Mouse (Mus musculus) embryo, embryonic 11.5 days (tissue): Measurements from ENCODE around the gene Cdk2ap1.
"Not testable (repeated sequence)": the region's sequence is repeated elsewhere in the genome, so short reads cannot be mapped to it uniquely, and the experiment has no call there.

ENCODE experiments used
- DNase-seq: peaks from one replicate; pipeline ENCODE4 v3.0.0-alpha.2; 2012; ENCODE audit warnings: low read depth, low spot score

The Cdk2ap1 gene

DNA sequence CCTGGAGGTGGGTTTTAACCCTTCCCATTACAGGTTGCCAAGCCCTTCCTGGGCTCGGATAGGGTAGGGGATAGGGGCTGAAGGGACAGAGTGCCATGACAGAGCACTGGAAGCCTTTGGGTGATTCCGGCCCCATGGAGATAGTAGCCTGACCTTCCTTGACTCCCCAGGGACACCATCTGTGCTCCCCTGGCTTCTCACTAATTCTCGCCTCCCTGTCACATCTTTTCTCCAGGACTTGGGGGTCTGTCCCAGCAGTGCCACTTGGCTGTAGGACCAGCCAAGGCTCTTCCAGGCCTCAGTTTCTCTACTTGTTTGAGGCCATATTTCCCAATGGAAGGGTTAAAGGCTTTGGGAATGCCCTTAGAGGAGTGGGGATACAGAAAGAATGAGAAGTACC is 11.3 kb downstream of the Cdk2ap1 start:
- DNase-seq: no peak

DNA sequence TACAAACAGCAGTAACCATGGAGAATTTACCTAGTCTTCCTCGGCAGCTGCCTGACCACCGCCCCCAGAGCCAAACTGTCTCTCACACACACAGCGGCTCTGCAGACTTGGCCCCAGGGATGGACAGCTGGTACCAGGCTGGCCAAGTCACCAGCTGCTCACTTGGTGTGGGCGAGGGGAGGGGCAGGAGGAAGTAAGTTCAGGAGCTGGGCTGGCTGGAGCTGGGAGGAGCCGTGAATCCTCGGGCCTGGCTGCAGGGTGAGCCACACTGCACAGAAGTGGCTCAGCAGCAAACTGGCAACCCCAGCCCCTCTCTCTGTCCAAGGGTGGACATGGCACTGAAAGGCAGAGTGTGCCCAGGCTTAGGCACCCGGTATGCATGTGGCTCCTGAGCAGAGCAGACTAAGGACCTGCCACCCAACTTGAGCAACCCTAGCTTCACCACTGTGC is 11.7 kb downstream of the Cdk2ap1 start:
- DNase-seq: no peak

DNA sequence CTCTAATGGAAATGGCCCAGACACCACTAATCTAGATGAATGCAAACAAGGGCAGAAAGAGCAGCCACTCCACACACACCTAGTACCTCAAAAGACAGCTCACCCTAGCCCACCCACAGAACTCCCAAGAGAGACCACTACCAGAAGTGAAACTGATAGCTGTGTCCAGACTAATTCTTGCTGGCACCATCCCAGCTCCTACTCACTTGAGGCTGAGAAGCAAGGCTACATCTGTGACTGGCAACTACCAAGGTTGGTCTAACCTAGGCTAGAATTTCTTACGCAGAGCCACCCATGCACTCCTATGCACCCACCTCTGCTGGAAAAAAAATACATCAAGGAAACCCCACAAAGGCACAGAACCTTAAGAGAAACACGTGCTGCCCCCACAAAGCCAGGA is 12.5 kb downstream of the Cdk2ap1 start:
- no peak for DNase-seq

DNA sequence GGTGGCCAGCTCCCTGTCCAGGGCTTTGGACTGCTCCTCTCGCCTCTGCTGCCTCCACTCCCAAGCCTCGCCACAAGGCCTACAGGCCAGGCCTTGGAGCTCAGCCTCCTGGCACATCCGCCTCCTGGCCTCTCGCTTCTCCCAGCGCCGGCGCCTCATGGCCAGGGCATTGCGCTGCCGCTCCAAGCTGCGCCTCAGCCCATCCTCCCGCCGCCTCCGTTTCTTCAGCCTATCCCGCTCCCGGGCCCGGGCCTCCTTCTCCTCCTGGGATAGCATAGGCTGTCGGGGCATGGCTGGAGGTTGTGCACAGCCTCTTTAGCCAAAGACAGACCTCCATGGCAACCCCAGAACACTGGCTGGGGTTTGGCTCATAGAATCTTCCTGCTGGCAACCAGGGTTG is 13.7 kb downstream of the Cdk2ap1 start:
- DNase-seq: no peak

DNA sequence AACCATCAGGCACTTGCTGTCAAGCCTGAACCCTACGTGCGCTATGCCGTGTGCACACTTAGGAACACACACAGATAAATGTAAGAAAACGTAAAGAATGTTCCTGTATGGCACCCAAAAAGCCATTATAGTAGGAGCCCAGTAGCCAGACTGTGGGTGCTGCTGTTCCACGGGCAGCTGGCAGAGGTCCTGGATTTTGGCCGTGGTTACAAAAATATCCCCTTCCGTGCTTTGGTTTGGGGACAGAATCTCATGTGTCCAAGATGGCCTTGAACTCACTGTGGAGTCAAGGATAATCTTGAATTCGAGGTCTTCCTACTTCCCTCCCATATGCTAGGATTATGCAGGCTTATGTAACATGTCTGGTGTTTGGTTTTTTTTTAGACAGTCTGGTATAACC is 20.0 kb downstream of the Cdk2ap1 start:
- no peak for DNase-seq

DNA sequence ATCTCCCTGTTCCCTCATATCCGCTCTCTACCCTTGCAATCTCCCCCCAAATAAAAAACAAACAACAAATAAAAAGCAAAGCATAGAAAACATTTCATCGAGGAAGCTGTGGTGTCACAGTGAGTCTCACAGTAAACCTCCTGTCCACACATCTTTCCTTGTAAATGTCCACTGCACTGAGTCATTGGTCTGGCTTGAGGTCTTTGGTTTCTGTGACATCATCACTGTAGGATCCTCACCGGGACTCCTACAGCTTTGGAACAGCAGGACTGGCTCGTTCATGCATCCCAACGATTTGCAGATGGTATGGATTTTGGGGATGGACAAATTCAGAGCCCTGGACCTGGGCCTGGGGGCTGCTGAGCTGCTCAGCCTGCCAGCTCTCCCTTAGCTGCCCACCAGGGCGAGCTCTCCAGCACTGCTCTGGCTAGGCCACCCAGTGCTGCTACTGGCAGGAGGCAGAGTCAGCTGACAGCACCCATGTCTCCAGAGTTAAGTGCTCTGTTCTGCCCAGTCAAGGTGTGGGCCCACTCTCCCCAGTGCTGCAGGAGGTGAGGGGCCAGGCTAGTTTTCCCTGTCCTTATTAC is 21.0 kb downstream of the Cdk2ap1 start:
- not testable (repeated sequence) for DNase-seq

DNA sequence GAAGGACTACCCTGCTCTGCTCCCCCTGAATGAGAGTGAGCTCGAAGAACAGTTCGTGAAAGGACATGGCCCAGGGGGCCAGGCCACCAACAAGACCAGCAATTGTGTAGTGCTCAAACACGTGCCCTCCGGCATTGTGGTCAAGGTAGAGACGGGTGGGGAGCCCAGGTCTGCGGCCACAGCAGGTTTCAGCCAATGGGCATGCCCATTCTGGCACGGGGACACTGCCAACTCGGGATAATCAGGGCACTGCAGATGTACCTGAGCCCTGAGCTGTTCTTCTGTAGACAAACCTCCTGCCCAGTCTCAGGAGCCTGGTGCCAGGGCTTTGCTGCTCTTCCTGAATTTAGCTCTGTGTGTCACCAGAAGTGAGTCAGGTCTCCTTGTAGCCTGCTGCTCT is 24.1 kb downstream of the Cdk2ap1 start:
- DNase-seq: no peak

DNA sequence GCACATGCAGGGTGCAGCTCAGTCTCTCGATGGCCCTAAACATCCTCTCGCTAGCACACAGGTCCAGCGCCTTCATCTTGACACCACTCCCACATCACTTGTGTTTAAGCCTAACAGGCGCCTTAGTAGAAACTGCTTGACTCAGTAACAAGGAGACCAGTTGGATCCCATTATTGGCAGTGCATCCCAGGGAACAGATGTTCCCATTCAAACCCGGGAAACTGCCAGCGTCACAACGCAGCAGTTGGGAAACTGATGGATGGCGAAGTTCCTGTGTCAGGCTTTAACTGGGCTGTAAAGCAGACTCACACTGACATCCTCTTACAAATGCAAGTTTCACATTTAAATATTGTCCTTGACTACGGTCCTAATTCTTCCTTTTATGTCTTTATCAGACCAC is 25.0 kb downstream of the Cdk2ap1 start:
- DNase-seq: no peak

DNA sequence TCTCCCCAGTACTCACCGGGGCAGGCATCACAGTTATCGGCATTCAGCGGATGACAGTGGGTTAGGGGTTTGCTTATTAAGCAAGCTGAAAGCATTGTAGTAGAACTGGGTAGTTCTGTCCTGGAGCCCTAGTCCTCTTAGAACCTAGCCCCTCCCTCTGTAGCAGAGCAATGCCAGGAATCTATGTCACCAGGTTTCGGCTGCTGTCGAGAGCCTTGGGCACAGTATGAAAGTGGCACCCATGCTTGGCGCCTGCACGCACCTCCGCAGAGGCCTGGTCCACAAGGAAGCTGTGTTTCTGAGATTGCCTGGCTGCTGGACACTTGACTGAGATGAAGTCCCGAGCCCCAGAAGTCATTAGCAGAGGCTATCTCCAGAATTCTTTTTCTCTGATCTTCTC is 25.8 kb downstream of the Cdk2ap1 start:
- no peak for DNase-seq

DNA sequence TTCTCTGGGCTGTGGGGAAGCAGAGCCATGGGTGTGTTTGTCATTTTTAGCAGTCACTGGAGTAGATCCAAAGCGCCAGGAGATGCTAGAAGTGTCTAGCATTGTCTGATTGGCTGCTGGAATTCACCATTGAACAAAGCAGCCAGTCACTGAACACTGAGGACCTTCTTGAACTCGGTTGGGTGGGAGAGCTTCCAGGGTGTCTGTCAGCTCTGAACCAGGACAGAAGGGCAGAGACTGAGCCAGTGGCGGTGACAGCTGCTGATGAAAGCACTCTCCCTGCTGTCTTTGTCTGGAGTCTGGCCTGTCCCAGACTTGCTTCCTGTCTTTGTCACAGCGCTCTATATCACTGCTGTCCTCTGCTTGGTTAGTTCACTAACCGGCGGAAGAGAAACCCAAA is 28.5 kb downstream of the Cdk2ap1 start:
- DNase-seq: no peak

DNA sequence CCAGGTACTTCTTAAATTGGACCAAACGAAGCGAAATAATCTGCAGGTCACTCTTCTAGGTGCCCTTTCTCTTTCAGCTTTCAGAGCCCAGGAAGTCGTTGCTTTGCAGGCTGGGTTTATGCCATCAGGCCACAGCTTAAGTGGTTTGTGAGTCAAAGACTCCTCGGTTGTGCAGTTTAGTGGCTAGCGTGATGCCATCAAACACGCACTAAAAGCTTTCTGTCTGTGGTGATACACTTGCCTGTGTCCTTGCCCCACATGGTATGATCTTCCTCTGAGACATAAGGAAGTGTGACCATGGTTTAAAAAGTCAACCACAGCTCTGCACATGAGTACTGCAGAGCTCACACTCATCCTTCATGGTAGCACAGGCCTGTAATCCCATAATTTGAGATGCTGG is 32.8 kb downstream of the Cdk2ap1 start:
- DNase-seq: no peak

DNA sequence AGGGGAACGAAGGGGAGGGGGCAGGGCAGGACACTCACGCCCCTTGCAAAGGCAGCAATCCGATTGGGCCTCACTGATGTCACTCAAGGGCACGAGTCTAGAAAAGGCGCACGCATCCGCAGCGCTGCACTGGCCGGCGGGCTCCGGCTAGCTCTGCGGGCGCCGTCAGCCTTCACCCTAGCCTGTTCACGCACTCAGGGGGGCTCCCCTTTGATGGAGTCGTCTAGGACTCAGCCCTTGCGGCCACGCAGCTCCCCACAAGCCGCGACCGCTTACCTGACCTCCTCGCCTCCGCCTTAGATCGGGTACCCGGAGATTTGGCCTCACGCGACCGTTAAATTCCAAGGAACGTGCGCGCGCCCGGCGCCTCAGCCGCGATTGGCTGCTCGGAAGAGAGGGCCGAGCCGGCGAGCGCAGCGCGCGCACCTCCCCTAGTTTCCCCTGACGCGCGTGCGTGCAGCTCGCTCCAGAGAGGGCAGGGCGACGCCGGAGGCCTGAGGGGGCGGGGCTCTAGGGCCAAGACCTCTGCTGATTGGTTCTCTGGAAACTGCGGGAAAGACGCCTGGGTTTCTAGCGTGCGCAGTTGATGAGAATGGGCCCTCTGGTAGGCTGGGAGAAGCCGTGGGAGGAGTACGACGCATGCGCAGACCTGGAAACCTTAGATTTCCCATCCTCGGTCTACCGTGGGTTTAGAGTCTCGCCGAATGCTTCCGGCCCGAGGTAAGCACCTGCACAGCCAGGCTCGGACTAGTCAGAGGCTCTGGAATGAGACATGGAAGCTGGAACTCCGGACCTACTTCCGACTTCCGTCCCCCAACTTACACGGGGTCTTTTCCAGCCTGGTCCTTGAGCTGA is 35.1 kb downstream of the Cdk2ap1 start, which contains the start of the genes Mphosph9 and 2810006K23Rik:
Mphosph9 (minus strand) TSS at position 463 of the 855 bp plus-strand sequence.
2810006K23Rik (plus strand) TSS at position 580 of the 855 bp plus-strand sequence.
- peak; percentile 100 for DNase-seq

DNA sequence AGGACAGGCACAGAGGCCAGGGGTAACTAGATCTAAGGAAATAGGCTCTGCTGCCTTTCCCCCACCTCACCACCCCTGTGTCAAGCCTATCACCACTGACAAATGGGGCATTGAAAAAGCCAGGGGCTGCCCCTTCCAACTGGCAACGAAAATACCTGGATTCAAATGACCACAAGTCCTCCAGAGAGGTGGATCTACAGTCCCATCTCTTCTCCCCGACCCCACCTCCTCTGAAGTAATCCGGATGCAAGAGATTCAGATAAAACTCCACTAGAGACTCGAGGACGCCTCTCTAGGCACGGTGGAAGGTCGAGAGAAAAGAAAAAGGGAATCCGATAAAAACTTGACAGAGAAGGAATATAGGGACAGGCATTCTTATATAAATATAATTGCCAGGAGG is 36.1 kb downstream of the Cdk2ap1 start:
- no peak for DNase-seq

DNA sequence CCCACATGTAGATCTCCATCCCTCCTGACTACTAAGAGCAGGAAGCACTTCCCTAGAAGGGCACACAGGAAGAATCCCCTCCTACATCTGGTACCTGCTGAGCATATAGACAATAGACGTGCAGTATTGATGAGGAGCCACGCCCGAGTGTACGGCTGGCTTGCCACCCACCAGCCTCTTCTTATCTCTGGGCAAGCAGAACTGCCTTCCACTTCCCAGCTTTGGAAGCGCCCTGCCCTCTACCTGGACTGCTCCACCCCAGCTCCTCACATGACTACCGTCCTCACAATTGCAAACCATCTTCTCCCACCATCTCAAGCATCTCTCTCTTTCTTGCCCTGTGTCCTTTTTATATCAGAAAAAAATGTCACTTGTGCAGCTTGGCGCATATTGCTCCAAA is 45.2 kb downstream of the Cdk2ap1 start:
- no peak for DNase-seq

DNA sequence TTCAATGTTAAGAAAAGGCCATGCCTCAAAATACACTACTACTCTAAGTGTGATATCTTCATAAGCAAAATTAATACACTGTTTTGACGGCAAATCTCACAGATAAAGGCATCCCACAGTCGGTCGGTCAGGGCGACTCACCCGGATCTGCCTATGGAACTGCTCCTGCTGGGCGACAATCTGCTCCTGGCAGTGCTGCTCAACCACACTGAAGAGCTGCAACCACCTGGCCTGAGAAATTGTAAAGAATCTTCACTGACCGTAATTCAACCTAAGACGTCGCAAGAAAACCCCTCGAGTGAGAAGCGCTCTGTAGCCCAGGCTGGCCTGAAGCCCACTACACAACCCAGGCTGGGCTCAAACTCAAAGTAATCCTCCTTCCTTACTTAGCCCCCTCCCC is 46.9 kb downstream of the Cdk2ap1 start:
- DNase-seq: no peak

DNA sequence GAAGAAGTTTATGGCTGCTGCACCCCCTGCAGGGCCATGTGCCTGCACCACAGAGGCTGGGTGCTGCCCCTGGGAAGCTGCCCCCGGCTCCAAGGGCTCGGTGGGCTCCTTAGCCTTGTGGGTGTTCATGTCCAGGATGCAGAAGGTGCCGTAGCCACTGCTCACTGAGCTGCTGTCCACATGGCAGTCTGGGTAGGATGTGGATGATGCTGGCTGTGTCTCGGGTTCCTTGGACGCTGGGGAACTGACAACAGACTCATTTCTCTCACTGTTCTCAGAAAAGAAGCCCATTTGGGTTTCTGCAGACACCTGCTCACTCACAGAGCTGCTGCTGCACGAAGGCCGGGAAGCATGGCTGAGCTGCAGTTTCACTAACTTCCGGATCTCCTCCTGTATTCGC is 47.4 kb downstream of the Cdk2ap1 start:
- DNase-seq: no peak

DNA sequence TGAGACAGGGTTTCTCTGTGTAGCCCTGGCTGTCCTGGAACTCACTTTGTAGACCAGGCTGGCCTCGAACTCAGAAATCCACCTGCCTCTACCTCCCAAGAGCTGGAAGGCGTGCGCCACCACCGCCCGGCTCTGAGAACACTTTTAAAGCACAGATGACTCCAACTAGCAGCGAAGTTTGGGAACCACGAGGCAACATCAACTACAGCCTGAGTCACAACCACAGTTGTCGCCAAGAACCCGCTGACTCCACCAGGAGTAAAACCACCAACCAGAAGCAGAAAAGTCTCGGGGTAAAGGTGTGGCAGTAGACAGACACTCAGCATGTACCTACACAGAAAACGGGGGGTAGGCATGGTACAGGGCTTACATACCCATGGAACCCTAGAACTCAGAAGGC is 52.8 kb downstream of the Cdk2ap1 start:
- no peak for DNase-seq

DNA sequence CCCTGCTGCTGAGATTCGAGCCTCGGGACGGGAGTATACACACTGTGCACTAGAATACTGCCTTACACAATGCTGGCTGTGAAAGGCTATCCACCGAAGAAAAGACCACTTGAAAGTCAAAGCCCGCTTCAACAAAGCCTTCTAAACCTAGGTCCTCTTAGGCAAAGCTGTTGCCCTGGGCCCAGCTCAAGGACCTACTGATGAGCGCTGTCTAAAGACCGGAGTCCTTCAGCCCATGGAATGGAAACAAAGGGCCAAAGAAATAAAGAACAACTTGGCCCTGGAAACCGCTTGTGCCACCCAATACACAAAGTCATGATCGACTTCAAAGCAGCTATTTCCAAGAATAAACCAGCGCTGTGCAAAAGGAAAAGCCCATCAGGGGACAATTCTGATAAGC is 53.7 kb downstream of the Cdk2ap1 start:
- DNase-seq: no peak

DNA sequence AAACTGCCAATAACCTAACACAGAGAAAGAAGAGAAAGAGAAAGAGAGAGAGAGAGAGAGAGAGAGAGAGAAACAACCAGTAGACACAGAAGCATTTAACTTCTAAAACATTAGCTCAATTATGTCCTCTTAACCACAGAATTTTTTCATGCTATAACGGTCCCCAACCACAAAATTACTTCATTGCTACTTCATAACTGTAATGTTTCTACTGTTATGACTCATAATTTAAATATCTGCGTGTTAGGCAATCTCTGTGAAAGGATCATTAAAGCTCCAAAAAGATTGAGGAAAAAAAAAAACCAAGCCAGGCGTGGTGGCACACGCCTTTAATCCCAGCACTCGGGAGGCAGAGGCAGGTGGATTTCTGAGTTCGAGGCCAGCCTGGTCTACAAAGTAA is 60.0 kb downstream of the Cdk2ap1 start:
- not testable (repeated sequence) for DNase-seq

DNA sequence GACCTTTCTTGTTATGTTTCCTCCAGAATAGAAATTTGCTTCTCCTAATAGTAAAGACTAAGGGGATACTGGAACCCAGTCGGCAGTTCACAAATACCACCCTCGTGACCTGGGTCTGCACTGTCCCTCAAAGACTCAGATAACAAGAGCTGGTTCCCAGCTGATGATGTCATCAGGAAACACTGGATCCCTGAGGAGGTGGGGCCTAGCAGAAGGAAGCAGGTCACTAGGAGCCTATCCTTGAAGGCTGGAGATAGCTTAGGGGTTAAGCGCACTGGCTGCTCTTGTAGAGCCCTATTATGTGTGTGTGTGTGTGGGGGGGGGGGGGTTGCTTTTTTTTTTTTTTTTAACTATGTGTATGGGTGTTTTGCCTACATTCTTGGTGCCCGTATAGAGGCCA is 62.8 kb downstream of the Cdk2ap1 start:
- no peak for DNase-seq

DNA sequence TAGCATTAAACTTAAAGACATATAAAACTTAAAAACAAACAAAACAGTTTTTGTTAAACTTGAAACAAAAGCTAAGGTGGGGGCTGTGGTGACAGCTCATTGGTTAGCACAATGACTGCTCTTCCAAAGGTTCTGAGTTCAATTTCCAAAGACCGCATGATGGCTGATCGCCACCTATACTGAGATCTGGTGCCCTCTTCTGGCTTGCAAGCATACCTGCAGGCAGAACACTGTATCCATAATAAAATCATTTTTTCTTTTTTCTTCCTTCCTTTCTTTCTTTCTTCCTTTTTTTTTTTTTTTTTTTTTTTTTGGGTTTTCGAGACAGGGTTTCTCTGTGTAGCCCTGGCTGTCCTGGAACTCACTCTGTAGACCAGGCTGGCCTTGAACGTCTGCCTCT is 63.6 kb downstream of the Cdk2ap1 start:
- DNase-seq: peak; percentile 9

DNA sequence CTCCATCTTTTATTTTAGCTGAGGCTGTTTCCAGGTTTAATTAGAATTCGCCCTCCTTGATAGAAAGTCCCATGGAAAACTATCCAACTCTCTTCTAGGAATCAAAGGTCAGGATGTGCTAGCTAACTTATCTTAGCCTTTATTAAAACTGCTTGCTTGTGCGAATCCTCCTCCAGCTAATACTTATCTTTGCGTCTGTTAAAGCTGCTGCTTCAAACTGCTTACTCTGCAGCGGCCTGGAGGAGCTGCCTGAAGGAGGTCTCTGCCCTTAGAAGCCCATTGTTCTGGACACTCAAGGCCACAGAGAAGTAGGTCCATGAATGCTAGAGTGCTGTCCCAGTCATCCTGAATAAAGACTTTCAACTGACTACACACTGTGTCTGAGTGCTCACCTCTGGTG is 66.4 kb downstream of the Cdk2ap1 start:
- no peak for DNase-seq
